Mouse (Mus musculus) kidney, postnatal 36 days (tissue): ENCODE measurements around the gene Crygb.

Experiments used
- DNase-seq, 2 experiments: peaks; one replicate each; pipeline ENCODE4 v3.0.0; 2021 to 2022; ENCODE audit warnings: mixed read lengths in 2 of 2

Gene Crygb

GRCm38 (mm10) chr1:65082188-65082587 lies at the start of gene Crygb:
TSS of gene Crygb (minus strand) at chr1:65082288.
- DNase-seq: no peak

DNA sequence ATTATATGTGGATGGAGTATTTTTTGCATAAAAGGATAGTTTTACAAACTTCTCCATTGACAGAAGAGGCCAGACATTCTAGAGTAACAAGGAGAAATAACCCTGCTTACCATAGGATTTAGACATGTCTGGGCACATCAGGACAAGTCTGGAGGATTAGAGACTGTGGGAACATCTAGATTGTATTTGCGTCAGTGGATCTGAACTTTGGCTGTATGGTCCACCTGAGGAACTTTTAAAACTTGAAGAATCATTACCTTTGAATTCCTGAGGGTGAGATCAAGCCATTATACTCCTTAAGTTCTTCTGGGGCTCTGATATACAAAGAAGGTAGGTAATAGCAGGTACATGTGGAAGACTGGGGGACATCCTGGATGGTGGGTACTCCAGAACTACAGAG lies 49.6 kb upstream of the Crygb start:
- DNase-seq: peak in 1 of 2 experiments; percentile 41

GRCm38 (mm10) chr1:65130226-65130625 lies 48.1 kb upstream of the Crygb start:
- DNase-seq: peak; percentile 31 to 73

DNA sequence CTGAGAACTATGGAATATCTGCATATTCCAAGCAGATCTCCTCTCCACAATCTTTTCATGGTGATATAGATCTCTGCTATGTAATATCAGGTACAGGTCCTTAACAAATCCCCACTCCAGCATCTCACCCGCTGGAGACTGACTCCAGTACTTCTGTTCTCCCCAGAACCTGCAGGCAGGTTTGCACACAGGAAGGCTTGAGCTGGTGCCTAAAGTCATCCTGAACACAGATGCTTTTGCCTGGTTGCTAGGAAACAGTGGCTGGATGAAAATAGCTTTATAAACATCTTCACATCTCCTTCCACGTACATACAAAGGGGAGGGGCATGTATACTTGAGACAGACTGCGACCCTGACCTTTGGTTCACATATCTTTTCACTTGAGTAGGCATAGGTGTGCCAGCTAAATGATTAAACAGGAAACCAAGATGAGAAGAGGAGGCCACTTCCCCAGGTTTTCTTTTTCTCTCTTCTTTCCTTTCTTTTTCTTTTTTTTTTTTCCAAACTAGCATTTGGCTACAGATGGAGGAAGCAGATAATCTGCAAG lies 47.6 kb upstream of the Crygb start:
- peak in 1 of 2 experiments; percentile 39 for DNase-seq

DNA sequence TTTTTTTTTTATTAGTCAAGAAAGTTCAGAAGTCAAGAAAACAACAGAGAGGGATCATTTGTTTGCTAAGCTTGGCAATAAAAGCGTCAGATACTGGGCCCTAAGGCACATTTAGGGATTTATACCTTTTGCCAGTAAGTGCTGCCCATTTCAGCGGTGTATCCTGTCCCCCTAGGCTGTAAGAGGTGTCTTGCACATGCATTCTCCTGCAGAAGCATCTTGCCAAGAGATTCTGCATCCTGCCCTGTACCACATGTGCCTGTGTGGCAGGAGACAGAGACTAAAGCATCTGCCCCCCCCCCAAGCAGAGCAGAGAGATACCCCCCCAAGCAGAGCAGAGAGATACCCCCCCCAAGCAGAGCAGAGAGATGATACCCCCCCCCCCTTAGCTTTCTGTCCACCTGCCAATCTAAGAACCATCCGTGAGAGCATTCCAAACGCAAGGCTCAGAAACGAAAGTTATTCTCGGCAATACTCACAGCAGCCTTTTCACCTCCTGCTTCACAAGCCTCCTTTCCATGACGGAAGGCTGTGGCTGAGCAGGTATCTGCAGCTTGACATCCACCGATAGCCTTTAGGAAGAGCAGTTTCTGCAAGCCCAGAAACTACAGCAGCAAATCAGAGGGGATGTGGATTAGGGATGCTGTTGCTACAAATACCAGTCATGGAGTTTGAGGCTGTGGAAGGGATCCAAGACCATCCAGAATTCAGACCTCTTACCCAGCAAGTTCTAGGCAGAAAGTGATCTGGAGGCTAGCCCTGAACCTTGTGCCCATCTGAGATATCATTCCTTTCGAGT lies 40.7 kb upstream of the Crygb start, which contains the start of gene D630023F18Rik:
D630023F18Rik (minus strand) TSS at position 641 of the 799 bp plus-strand sequence.
- no peak for DNase-seq

- no peak for DNase-seq
Measured at GRCm38 (mm10) chr1:65119438-65119837, 37.4 kb upstream of the Crygb start, which contains the start of gene Gm28845. TSS of gene Gm28845 (minus strand) at chr1:65119558.

DNA sequence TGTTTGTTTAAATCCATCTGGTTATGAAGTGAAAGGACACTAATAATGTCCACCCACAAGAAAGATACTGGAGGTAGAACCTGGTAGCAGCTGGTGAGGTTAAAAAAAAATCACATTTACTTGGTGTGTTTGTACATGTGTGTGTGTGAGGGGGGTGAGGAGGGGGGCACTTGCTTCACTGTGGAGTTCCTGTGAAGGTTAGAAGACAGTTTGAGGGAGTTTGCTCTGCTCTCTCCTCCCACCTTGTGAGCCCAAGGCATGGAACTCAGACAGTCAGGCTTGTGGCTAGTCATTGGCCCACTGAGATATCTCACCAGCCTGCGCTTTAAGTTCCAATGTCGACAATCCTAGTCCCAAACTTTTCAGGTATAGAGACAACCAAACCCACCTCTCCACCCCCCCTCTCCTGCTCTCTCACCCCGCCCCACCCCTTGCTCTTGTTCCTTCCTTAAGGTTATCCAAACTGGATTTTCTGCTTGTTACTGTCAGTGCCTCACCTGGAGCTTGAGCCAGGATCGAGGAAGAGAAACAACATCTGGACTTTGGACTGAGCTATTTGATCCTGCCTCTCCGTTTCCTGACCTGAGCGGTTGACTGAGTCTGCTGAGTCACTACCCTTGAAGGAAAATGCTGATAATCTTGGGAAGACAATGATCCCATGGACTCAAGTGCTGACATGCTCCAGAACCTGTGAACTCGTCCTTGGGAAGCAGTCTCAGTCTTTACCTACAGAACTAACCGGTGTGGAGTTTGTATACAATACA lies 36.2 kb upstream of the Crygb start:
- peak; percentile 65 to 89 for DNase-seq

GRCm38 (mm10) chr1:65113536-65114172 lies 31.6 kb upstream of the Crygb start:
- DNase-seq: peak in 1 of 2 experiments; percentile 54

DNA sequence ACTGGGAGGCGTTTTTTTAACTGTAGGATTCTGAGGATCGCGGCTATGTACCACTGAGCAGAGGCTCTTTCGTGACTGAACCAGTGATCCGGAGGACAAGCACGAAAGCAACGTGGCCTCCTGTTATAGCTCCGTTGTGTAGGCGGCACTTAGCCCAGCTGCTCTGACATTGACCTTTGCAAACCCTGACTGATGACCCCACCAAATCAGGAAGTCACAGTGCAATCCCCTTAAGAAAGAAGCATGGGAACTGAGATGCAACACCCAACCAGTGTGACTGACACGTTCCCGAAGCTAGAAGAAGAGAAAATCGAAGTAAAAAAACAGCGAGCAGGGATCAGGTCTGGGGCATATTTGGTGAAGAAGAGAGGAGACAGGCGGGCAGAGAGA lies 30.7 kb upstream of the Crygb start:
- DNase-seq: peak; percentile 34 to 43

DNA sequence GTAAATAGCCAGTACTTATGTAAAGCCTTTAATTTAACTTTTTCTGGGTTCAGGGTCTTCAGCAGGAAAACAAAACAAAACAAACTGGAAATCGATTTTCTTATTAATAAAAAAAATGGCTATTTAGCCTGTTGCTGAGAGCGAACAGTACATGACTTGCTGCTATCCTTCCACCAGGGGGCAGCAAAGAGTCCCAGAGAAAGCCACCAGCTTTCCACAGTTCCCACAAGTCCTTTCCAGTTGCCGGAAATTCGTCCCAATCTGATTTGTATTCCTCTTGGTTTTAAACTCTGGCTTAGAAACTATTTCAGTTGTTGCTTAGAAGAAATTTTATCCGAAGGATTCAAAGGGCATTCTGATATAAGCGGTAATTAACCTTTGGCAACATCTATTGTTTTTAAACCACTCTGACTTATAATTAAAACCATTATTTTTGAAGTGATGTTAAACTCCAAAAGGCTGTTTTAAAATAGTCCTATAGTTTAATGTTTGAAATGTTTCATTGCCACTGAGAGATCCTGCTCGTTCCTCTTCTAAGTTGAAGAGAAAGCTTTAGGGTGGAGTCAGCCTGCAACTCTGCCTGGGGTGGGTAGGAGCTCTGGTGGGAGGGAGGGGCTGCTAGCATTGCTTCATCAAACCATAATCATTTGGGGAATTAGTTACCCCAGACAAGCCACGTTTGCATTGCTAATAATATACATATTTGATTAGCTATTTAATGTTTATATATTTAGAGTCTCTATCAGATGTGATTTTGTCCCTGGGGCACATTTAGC lies 30.1 kb upstream of the Crygb start:
- DNase-seq: peak; percentile 83 to 85

- DNase-seq: no peak
Measured at GRCm38 (mm10) chr1:65109756-65110435, 27.8 kb upstream of the Crygb start.

GRCm38 (mm10) chr1:65109196-65109595 lies 27.1 kb upstream of the Crygb start:
- no peak for DNase-seq

DNA sequence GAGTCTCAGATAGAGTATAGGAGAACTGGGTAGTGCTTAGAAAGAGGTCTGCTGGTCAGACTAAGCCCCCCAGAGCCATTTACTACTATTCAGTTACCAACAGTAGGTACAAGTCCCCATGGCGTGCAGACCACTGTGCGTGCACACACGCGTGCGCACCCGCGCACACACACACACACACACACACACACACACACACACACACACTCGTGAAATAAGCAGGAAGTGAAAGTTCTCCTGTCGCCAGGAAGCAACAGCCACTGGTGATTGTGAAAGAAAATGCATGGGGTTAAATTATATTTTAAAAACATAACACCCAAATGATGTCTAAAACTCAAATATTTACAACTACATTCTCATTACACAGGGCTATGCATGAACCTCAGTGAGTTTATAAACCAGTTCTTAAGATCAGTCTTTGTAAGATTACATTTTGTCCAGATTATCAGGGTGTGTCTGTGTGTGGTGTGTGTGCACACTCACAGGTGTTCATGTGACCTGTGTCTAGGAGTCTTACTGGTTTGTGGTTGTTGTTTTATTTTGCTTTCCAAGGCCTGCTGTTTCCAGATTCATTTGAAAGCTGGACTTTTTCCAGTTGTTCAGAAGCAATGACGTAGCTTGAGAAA lies 25.7 kb upstream of the Crygb start:
- DNase-seq: no peak

DNA sequence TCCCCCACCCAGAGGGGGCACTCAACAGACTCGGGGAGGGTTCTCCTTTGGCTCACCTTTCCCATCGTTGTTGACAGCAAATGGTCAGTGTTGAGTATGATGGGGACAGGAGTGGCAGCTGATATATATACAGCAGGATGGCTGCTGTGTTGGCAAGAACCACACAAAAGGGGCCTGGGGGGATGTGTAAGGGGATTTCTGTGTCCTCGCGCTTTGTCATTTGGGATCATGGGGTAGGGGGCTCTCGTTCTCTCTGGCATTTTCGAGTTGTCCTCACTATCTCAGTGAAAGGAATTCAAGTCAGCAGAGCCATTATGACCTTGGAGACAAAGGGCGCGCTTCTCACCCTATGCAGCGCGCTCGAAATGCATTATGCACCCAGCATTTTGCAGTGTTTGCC lies 21.2 kb upstream of the Crygb start, which contains the start of gene Cryga:
Cryga (minus strand) TSS at position 101 of the 400 bp plus-strand sequence.
- no peak for DNase-seq

DNA sequence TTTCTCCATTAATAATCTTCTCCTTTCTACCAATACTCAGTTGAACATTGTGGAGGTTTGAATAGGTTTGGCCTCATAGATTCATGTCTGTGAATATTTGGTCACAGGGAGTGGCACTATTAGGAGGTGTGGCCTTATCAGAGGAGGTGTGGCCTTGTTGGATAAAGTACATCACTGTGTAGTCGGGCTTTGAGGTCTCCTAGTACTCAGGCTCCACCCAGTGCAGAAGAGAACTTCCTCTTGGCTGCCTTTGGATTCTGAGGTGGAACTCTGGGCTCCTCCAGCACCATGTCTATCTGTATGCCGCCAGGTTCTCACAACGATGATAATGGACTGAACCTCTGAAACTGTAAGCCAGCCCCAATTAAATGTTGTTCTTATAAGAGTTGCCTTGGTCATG lies 14.9 kb upstream of the Crygb start:
- no peak for DNase-seq

DNA sequence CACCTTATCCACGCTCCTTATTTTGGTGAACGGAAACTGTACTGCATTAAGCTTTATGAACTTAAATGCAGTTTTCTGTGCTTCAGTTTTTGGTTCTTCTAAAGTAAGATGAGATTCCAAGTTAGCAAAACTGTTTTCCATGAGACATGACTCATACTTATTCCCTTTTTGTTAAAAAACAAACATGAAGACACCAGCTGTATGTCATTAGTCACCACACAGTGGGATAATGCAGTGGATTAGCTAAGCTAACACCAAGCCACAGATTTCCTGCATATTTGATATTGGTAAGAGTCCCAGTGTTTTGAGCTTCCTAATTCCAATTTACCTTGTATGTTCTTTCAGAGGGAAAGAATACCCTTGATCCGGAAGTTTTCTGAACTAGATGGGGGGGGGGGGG lies 9.5 kb upstream of the Crygb start:
- no peak for DNase-seq

- peak in 1 of 2 experiments; percentile 20 for DNase-seq
Measured at GRCm38 (mm10) chr1:65090370-65090769, 8.3 kb upstream of the Crygb start.

GRCm38 (mm10) chr1:65088567-65089356 lies 6.7 kb upstream of the Crygb start:
- no peak for DNase-seq

DNA sequence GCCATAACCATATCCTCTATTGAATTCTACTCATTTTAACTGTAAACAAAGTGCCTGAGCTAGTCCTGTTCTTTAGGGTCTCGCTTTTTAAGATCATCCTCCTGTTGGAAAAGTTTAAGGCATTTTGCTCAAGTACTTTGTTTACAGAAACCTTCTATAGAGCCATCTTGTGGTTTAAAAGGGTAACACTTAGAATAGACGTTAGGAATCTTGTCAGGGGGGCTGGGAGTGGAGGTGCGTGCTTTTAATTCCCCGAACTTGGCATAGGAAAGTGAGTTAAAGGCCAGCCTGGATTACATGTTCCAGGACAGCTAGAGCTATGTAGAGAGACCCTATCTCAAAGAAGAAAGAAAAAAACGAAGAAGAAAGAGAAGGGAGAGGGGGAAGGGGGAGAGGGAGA lies 6.5 kb downstream of the Crygb start:
- peak in 1 of 2 experiments; percentile 0 for DNase-seq

GRCm38 (mm10) chr1:65073589-65073988 lies 8.5 kb downstream of the Crygb start, which contains the start of gene Crygc:
TSS of gene Crygc (minus strand) at chr1:65073689.
- DNase-seq: no peak
